Mouse (Mus musculus): ENCODE results near the gene Tpm1.
A peak's percentile ranks its signal among the peaks of the same experiment; 100 is the strongest.

The Tpm1 gene

GRCm38 (mm10) chr9:67026890-67027289 lies 22.3 kb downstream of the Tpm1 start:
- no peak for DNase-seq (ENCODE audit: low read depth, low spot score)

DNA sequence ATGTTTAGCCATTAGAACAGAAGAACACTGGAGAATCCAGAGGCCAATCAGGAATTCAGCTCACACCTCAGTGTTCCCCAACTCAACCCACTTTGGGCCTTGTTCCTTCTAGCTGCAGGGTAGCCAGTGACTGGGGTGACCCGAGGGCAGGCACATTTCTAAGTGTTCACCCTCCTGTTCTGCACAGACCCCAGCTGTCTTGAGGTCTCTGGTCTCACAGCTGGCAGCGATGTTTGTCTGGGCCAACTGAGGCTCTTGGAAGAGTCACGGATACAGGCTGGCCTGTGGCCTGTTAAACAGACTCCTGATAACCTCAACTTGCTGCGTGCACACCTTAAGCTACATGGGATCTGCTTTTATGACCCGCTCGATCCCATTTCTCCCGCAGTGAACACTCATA lies 23.1 kb downstream of the Tpm1 start:
- DNase-seq (ENCODE audit: low read depth, low spot score) = no peak

DNA sequence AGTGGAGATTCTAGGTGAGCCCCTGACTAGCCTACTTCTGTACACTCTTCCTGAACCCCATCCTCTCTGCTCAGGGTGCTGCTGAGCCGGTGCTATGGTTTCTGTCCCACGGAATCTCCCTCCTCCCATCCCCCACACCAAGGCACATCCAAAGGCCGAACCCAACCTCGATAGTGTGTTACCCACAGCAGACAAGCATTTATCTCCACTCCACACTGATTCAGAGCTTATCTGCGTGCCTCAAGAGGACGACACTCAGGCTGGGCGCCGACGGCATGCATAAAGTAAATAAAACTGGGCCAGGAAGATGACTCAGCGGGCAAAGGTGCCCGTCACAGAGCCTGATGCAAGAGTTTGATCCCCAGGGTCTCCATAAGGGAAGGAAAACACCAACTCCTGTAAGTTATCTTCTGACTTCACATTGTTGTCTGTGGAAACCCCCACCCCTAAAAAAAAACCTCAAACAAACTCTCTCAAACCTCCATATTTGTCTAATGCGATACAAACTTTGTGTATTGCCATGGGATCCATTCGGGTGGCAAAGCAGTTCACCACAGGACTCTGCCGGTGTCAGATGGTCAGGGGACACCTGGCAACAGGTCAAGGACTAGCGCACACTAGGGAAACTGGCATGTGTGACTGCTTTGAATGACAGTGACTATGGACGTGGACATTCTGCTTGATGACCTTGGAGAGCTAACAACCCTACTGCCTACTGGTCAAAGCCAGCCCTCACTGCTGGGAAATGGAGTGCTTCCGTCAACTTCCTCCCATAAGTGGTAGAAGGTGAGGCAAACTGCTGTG lies 24.1 kb downstream of the Tpm1 start:
- DNase-seq (ENCODE audit: low read depth, low spot score) = no peak

- no peak for DNase-seq (ENCODE audit: low read depth, low spot score)
Measured at GRCm38 (mm10) chr9:67023371-67023770, 25.8 kb downstream of the Tpm1 start.

GRCm38 (mm10) chr9:67020063-67020462 lies 29.1 kb downstream of the Tpm1 start:
- DNase-seq (ENCODE audit: low read depth, low spot score) = no peak

GRCm38 (mm10) chr9:67013501-67013900 lies 35.7 kb downstream of the Tpm1 start:
- DNase-seq (ENCODE audit: low read depth, low spot score) = no peak

DNA sequence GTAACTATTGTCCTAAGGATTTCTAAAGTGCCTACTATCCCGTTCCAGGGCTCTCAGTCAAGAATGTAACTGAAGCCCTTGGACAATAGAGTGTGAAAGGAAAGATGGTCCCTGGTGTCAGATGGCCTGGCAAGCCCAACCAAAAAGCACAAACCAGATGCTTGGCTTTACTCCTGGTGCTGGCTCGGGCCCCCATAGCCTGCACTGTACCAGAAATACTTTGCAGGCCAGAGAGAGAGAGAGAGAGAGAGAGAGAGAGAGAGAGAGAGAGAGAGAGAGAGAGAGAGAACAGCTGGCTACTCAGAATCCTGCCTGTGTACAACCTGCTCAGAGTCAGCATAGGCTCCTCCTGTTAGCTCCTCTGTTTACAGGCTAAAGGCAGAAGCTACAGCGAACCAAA lies 36.7 kb downstream of the Tpm1 start:
- DNase-seq (ENCODE audit: low read depth, low spot score) = no peak

DNA sequence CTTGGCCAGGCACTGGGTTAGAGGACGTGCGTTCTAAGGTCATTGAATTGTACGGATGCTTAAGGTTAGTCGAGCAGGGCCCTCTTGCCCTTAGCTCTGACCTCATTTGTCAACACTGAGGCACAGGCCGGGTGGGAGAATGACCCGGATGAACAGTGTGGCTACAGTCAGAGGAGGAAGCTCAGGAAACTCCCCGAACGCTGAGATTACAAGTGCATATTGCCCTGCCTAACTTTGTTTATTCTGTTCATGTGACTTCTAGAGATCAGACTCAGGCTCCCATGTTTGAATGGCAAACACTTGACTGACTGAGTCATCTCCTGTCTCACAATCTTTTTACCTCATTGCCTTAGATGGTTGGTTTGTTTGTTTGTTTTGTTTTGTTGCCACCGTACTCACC lies 37.7 kb downstream of the Tpm1 start:
- no peak for DNase-seq (ENCODE audit: low read depth, low spot score)

- no peak for DNase-seq (ENCODE audit: low read depth, low spot score)
Measured at GRCm38 (mm10) chr9:67008781-67009180, 40.4 kb downstream of the Tpm1 start.

GRCm38 (mm10) chr9:67006376-67006775 lies 42.8 kb downstream of the Tpm1 start:
- no peak for DNase-seq (ENCODE audit: low read depth, low spot score)

GRCm38 (mm10) chr9:67005161-67005742 lies 44.0 kb downstream of the Tpm1 start:
- no peak for DNase-seq (ENCODE audit: low read depth, low spot score)

DNA sequence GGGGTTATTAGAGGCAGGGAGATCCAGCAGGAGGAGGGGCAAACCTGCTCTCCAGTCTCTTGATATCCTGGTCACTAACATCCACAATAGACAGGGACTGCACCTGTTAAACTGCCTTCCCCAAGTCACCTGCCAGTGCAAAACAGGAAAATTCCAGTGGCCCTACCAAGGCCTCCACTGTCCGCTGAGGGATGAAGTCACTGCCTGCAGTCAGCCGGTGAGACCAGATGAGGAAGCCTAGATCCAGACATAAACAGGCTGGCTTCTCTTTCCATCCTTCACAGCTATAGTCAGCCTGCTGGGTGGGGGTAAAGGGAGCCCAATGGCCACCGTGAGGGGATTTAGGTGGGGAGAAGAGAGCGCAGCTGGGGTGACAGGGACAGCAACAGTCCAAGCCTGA lies 45.5 kb downstream of the Tpm1 start:
- no peak for DNase-seq (ENCODE audit: low read depth, low spot score)

- no peak for DNase-seq (ENCODE audit: low read depth, low spot score)
Measured at GRCm38 (mm10) chr9:67003156-67003555, 46.0 kb downstream of the Tpm1 start.

DNA sequence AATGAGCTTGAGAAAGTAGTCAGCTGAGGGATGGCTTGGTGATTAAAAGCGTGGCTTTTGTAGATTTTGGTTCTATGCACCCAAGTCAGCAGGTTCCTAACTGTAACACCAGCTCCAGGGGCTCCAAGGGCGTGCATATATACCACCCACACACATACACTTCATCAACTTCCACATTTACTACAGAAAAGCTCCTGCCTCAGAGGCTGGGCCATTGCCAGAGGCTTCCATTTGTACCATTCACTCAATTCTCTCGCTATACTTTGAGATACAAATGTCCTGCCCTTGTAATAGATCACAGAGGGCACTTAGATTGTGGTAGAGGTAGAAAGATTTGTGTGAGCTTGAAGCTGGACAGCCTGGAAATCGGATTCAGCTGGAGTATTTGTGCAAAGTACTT lies 47.7 kb downstream of the Tpm1 start:
- no peak for DNase-seq (ENCODE audit: low read depth, low spot score)

- peak; percentile 60 for DNase-seq (ENCODE audit: low read depth, low spot score)
Measured at GRCm38 (mm10) chr9:67001050-67001449, 48.2 kb downstream of the Tpm1 start.

DNA sequence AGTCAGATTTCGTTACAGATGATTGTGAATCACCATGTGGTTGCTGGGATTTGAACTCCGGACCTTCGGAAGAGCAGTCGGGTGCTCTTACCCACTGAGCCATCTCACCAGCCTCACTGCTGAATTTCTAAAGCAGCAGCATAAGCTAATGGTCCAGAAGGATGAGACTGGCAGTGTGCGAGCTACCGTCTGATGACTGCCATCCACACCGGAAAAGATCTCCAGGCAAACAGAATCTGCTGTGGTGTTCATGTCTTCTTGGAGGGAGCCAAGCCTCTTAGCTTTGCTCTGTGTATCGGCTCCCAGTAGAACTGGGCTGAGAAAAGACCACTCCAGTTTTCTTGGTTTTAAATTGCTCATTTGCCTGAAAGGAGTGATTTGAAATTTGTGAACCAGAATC lies 49.5 kb downstream of the Tpm1 start:
- DNase-seq (ENCODE audit: low read depth, low spot score) = no peak

- DNase-seq (ENCODE audit: low read depth, low spot score) = no peak
Measured at GRCm38 (mm10) chr9:66991750-66992410, 57.3 kb downstream of the Tpm1 start.

DNA sequence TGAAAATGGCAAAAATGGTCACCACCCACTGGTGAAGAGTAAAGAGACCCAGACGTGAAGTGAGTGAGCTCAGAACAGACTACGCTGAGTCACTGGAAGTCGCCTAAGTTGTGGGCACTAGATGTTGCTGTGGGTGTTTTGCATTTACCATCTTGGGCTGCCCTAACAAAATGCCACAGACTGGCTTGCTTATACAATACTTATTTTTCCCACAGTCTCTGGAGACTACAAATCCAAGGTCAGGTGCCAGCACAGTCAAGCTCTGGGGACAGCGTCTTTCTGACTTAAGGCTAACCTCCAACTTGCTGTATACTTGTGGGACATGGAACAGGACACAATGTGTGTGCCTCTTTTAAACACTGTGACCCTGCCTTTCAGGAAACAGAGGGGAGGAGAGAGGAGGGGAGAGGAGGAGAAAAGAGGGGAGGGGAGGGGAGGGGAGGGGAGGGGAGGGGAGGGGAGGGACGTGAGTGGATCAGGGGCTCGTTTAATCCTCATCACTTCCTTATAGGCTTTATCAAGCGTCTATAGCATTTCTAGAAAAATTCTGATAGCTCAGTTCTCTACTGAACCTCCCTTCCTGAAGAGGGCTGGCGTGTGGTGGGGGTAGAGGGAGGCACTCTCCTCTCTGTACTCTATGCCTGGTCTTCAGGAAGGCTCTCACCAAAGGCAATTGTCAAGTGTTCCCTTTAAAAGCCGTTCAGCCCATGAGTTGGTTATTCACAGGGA lies 58.0 kb downstream of the Tpm1 start:
- peak; percentile 67 for DNase-seq (ENCODE audit: low read depth, low spot score)

DNA sequence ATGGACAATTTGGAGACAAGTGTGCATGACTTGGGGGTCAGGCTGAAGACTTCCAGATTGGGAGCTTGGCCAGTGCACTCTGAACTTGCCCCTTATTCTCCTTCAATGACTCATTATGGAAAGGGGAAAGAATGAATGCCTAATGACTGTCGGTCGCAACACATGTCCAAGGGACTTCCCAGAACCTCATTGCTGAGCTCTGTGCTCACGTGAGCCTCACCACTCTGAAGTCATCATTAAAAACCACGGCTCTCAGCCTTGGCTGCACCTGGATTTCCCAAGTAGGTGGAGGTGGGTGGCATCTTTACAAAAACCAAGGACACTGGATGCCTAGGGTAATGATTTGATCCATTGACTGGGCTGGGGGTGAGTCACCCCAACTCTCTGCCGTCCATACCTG lies 59.2 kb downstream of the Tpm1 start:
- no peak for DNase-seq (ENCODE audit: low read depth, low spot score)

GRCm38 (mm10) chr9:66989581-66989980 lies 59.6 kb downstream of the Tpm1 start:
- no peak for DNase-seq (ENCODE audit: low read depth, low spot score)

DNA sequence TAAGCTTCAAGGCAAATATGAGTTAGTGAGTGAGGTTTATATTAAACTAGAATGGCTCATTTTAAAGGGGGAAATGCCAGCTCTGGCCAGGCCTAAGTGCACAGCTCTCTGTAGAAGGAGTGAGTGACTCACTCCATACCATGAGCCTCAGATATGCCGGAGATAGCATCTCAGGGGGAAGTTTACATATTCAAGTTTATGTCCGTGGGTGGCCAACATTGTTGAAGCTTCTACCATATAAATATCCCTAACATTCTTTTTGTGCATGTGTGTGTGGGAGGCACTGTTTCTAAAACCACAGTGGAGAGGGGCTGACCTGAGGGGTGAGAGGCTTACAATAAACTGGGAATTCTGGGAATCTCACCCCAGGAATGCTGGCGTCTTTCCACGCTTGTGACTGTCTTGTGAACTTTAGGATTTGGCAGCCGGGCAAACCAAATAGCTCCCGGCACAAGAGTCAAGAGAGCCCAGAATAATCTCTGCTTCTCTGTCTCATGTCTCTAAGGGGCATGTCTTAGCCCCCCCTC lies 60.3 kb downstream of the Tpm1 start:
- no peak for DNase-seq (ENCODE audit: low read depth, low spot score)

All from telencephalon, adult 2 months (tissue).